Mouse (Mus musculus): ENCODE results near the gene Ostm1. TPM values are rescaled to one million over a fixed set of nuclear protein-coding genes. Genes with fewer than 3 reads are reported as not detected.
A peak's percentile ranks its signal among the peaks of the same experiment; 100 is the strongest.

Ostm1 gene
- polyA plus RNA-seq, 2 experiments: 7.0 to 14.3 TPM

DNA sequence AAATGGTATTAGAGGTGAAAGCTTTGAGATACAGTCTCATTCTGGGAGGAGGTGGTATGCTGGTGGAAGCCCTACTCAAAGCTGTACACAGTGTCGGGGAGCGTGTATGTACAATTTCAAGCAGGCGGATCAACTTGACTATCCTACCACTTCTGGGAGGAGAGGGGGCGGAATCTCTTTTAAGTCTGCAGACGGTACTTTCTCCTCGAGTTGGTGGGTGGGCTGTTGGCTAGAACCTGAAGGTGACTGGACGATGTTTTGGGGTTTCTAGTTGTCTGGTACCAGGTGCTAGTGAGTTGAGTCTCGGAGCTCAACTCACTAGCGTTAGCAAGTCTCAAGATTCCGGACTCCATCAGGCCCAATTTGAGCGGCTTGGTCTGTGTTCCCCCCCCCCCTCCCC is 51.4 kb downstream of the Ostm1 start:
- 6% methylated on average over 11 of the region's 11 CpGs for WGBS (ENCODE audit: insufficient replicate concordance)
- no peaks in the 10 kb centered on the region for H3K36me3 ChIP-seq (replicated peaks; ENCODE audit: control insufficient read depth, insufficient read depth, low read depth)
- no peak overlapping the region for H3K4me2 ChIP-seq (ENCODE audit: low read depth)
- TF ChIP-seq EP300 (IDR thresholded peaks at IDR 0.05; ENCODE audit: low read depth) (no peak), CTCF (IDR thresholded peaks at IDR 0.05; ENCODE audit: low read depth) (no peak)
- H3K9me3 ChIP-seq (ENCODE audit: control insufficient read depth, low read length): no peaks in the 10 kb centered on the region
- no peaks in the 10 kb centered on the region for H3K4me1 ChIP-seq (replicated peaks; ENCODE audit: control insufficient read depth in 2 of 2, insufficient read depth in 2 of 2, low read length in 1 of 2)
- H3K27me3 ChIP-seq (ENCODE audit: control insufficient read depth, insufficient read depth, low read length): peaks cover 76% of the 10 kb centered on the region
- no peak overlapping the region for H3K9ac ChIP-seq (replicated peaks)
- ATAC-seq (ENCODE audit: insufficient read depth) (no peak), DNase-seq (ENCODE audit: low read depth in 3 of 3, low spot score in 3 of 3) (no peak)
- no peak overlapping the region for H3K27ac ChIP-seq
- no peak overlapping the region for H3K4me3 ChIP-seq (ENCODE audit: insufficient read depth in 1 of 2, low read depth in 2 of 2, low read length in 2 of 2)

GRCm38 (mm10) chr10:42635566-42636359 is 52.1 kb downstream of the Ostm1 start:
- ATAC-seq (ENCODE audit: insufficient read depth): no peak

DNA sequence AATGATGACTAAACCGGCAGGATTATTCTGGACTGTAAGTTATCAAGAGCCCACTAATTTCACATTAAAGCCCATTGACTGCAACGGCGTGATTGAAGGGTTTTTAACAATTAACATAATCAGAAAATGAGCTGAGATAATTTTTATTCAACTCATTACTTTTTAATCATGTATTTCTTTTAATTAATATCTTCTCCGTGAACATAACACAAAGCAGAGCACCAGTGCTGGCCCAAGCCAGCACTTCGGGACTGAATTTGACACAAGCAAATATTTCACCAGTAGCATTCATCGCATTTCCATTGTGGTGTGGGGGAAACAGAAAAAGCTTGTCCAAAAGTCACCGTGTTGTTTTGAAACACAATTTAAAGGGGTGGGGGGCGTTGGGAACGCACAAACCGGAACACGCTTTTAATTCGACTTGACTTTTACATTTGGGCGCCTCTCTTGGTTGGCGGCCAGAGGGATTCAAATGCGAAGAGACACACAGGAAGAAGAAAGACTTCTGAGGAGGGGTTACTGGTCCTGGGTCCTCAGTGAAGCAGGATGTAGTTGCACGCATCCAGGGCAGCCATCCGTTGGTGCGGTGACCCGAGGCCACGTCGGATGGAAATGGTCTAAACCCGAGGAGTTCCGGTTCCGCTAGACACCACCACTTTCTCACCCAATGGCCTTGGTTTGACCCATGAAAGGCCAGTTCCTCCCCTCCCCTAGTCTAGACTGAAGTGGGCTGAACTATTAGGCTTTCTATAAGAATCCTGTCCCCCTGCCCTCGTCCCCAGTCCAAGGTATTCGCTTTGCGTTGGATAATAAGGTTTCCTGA is 52.9 kb downstream of the Ostm1 start:
- H3K9ac ChIP-seq (replicated peaks): no peak overlapping the region
- no peak for DNase-seq (ENCODE audit: low read depth in 3 of 3, low spot score in 3 of 3)
- WGBS (ENCODE audit: insufficient replicate concordance): 4% methylated on average over 27 of the region's 27 CpGs
- no peaks in the 10 kb centered on the region for H3K36me3 ChIP-seq (replicated peaks; ENCODE audit: control insufficient read depth, insufficient read depth, low read depth)
- no peak overlapping the region for H3K27ac ChIP-seq
- no peak for ATAC-seq (ENCODE audit: insufficient read depth)
- no peaks in the 10 kb centered on the region for H3K9me3 ChIP-seq (ENCODE audit: control insufficient read depth, low read length)
- peak overlapping the region in 1 of 2 experiments; percentile 8; a peak in 1 of 4 replicates for H3K4me3 ChIP-seq (ENCODE audit: insufficient read depth in 1 of 2, low read depth in 2 of 2, low read length in 2 of 2)
- no peak for TF ChIP-seq EP300 (IDR thresholded peaks at IDR 0.05; ENCODE audit: low read depth)
- TF ChIP-seq CTCF (IDR thresholded peaks at IDR 0.05; ENCODE audit: low read depth): no peak
- H3K4me1 ChIP-seq (replicated peaks; ENCODE audit: control insufficient read depth in 2 of 2, insufficient read depth in 2 of 2, low read length in 1 of 2): no peaks in the 10 kb centered on the region
- peaks cover 61% of the 10 kb centered on the region for H3K27me3 ChIP-seq (ENCODE audit: control insufficient read depth, insufficient read depth, low read length)
- peak overlapping the region; percentile 42 for H3K4me2 ChIP-seq (ENCODE audit: low read depth)

More at GRCm38 (mm10) chr10:42635566-42636359, 52.1 kb downstream of the Ostm1 start:
- WGBS (ENCODE audit: insufficient replicate concordance): 3% methylated on average over 49 of the region's 52 CpGs
- Histone ChIP-seq H3K4me3 (ENCODE audit: insufficient read depth in 1 of 2, low read depth in 2 of 2, low read length in 2 of 2) (no peak overlapping the region), H3K4me2 (ENCODE audit: low read depth) (peak overlapping the region; percentile 24), H3K9me3 (ENCODE audit: control insufficient read depth, low read length) (no peaks in the 10 kb centered on the region), H3K4me1 (replicated peaks; ENCODE audit: control insufficient read depth in 2 of 2, insufficient read depth in 2 of 2, low read length in 1 of 2) (no peaks in the 10 kb centered on the region), H3K9ac (replicated peaks) (no peak overlapping the region), H3K27me3 (ENCODE audit: control insufficient read depth, insufficient read depth, low read length) (peaks cover 69% of the 10 kb centered on the region), H3K27ac (no peak overlapping the region), H3K36me3 (replicated peaks; ENCODE audit: control insufficient read depth, insufficient read depth, low read depth) (no peaks in the 10 kb centered on the region)
- no peak for DNase-seq (ENCODE audit: low read depth in 3 of 3, low spot score in 3 of 3)
- TF ChIP-seq EP300 (IDR thresholded peaks at IDR 0.05; ENCODE audit: low read depth) (no peak), CTCF (IDR thresholded peaks at IDR 0.05; ENCODE audit: low read depth) (no peak)

- Histone ChIP-seq H3K27ac (no peak overlapping the region), H3K36me3 (replicated peaks; ENCODE audit: control insufficient read depth, insufficient read depth, low read depth) (no peaks in the 10 kb centered on the region), H3K9me3 (ENCODE audit: control insufficient read depth, low read length) (no peaks in the 10 kb centered on the region), H3K4me2 (ENCODE audit: low read depth) (peak overlapping the region; percentile 42), H3K9ac (replicated peaks) (no peak overlapping the region), H3K4me1 (replicated peaks; ENCODE audit: control insufficient read depth in 2 of 2, insufficient read depth in 2 of 2, low read length in 1 of 2) (no peaks in the 10 kb centered on the region), H3K4me3 (ENCODE audit: insufficient read depth in 1 of 2, low read depth in 2 of 2, low read length in 2 of 2) (0 out of 4 replicates have a peak overlapping the region, but pooled peaks of 1 of the 2 experiments have one; percentile 3), H3K27me3 (ENCODE audit: control insufficient read depth, insufficient read depth, low read length) (peaks cover 53% of the 10 kb centered on the region)
- TF ChIP-seq CTCF (IDR thresholded peaks at IDR 0.05; ENCODE audit: low read depth) (peak; percentile 80), EP300 (IDR thresholded peaks at IDR 0.05; ENCODE audit: low read depth) (no peak)
- ATAC-seq (ENCODE audit: insufficient read depth) (no peak), DNase-seq (ENCODE audit: low read depth in 3 of 3, low spot score in 3 of 3) (peak; percentile 41 to 57 (median 49))
- 6% methylated on average over 18 of the region's 18 CpGs for WGBS (ENCODE audit: insufficient replicate concordance)
Measured at GRCm38 (mm10) chr10:42637183-42637788, 53.7 kb downstream of the Ostm1 start.
